Mouse (Mus musculus) lung, embryonic 16.5 days (tissue): Measurements from ENCODE around the gene Kcnt2. TPM values are rescaled to one million over a fixed set of nuclear protein-coding genes. Genes with fewer than 3 reads are reported as not detected.

Source experiments
- polyA plus RNA-seq: library from polyadenylated mRNA; unstranded; fragments of >200 nt; fragmentation: Nextera tagmentation; extraction: Ambion mirVana; gene quantifications from 2 replicates; pipeline ENCODE4 v1.2.1, GENCODE M21; 2015

Gene Kcnt2
- polyA plus RNA-seq, 1 experiment from 2014 or later, result 0.45 TPM

Other genes with a start within 250 kb of the Kcnt2 start
- gene Cfh, start 62.4 kb upstream of the Kcnt2 start, polyA plus RNA-seq, result 17.4 and 18.0 TPM in 2 replicates